Mouse (Mus musculus) midbrain, embryonic 14.5 days (tissue): Measurements from ENCODE around the gene Mindy4. TPM values are rescaled to one million over a fixed set of nuclear protein-coding genes. Genes with fewer than 3 reads are reported as not detected.

Experiments
- ATAC-seq: fragments of 200-750 bp; cut with Nextera tagmentation; 2 replicates; pipeline ENCODE4 v1.8.0; 2017; ENCODE audit warnings: moderate number of reproducible peaks, moderate library complexity; ENCODE audit not compliant: low FRiP score, low TSS enrichment
- DNase-seq: peaks from one replicate; pipeline ENCODE4 v3.0.0-alpha.2; 2015
- H3K27ac ChIP-seq: fragments of 300-500 bp; sonication (generic); replicated peaks from 2 replicates; pipeline ENCODE4 v1.5.1; 2014; ENCODE audit warnings: mild to moderate bottlenecking, low read depth, low read length, moderate library complexity
- H3K27me3 ChIP-seq: fragments of 300-500 bp; sonication (generic); 2 replicates; pipeline ENCODE4 v1.6.1; 2014; ENCODE audit warnings: low read length, control low read depth, mixed read lengths; ENCODE audit not compliant: control insufficient read depth, insufficient read depth
- H3K36me3 ChIP-seq: fragments of 300-500 bp; sonication (generic); 2 replicates; pipeline ENCODE4 v1.6.1; 2014; ENCODE audit warnings: low read length, control low read depth; ENCODE audit not compliant: control insufficient read depth, insufficient read depth
- H3K4me1 ChIP-seq: fragments of 300-500 bp; sonication (generic); 2 replicates; pipeline ENCODE4 v1.6.1; 2014; ENCODE audit warnings: mild to moderate bottlenecking, antibody characterized with exemption, low read length, control low read depth; ENCODE audit not compliant: control insufficient read depth, insufficient read depth
- H3K4me2 ChIP-seq: fragments of 300-500 bp; sonication (generic); 2 replicates; pipeline ENCODE4 v1.6.1; 2014; ENCODE audit warnings: mild to moderate bottlenecking, low read length, moderate library complexity
- H3K4me3 ChIP-seq: fragments of 300-500 bp; sonication (generic); replicated peaks from 2 replicates; pipeline ENCODE4 v1.5.1; 2014; ENCODE audit warnings: low read depth, low read length
- H3K9ac ChIP-seq: fragments of 300-500 bp; sonication (generic); replicated peaks from 2 replicates; pipeline ENCODE4 v1.6.1; 2014; ENCODE audit warnings: mild to moderate bottlenecking, low read length, moderate library complexity
- H3K9me3 ChIP-seq: fragments of 300-500 bp; sonication (generic); 2 replicates; pipeline ENCODE4 v1.6.1; 2016; ENCODE audit warnings: low read length, control low read depth, mixed read lengths; ENCODE audit not compliant: control insufficient read depth
- whole genome bisulfite sequencing: fragments of 180-500 bp; shearing (Covaris S2); extraction: QIAGEN DNeasy Blood & Tissue Kit; methylation state at CpG from one replicate; pipeline ENCODE4 v1.1.7; 2014; 5-methylcytosine and 5-hydroxymethylcytosine counted together
- polyA plus RNA-seq: library from polyadenylated mRNA; unstranded; fragments of >200 nt; fragmentation: Nextera tagmentation; extraction: Ambion mirVana; gene quantifications from 2 replicates; pipeline ENCODE4 v1.2.1, GENCODE M21; 2014

Gene Mindy4
- polyA plus RNA-seq, 1 experiment from 2014 or later = 14.6 TPM

- Histone ChIP-seq H3K4me1 (no peaks in the 10 kb centered on the region), H3K9me3 (no peaks in the 10 kb centered on the region), H3K4me3 (no peak overlapping the region), H3K36me3 (no peaks in the 10 kb centered on the region), H3K9ac (no peak overlapping the region), H3K27me3 (no peaks in the 10 kb centered on the region), H3K27ac (no peak overlapping the region), H3K4me2 (no peak overlapping the region)
- no peak for DNase-seq
- WGBS = 81% methylated on average over 4 of the region's 4 CpGs
- no peak for ATAC-seq
These were observed 146.0 kb downstream of the Mindy4 start for GRCm38 (mm10) chr6:55349231-55349630.

- H3K9ac ChIP-seq = no peak overlapping the region
- WGBS = 92% methylated on average over 6 of the region's 6 CpGs
- ATAC-seq = no peak
- H3K4me1 ChIP-seq = no peaks in the 10 kb centered on the region
- H3K27me3 ChIP-seq = no peaks in the 10 kb centered on the region
- H3K4me3 ChIP-seq = no peak overlapping the region
- no peak for DNase-seq
- H3K36me3 ChIP-seq = no peaks in the 10 kb centered on the region
- no peak overlapping the region for H3K4me2 ChIP-seq
- H3K27ac ChIP-seq = no peak overlapping the region
- no peaks in the 10 kb centered on the region for H3K9me3 ChIP-seq
These were observed 147.3 kb downstream of the Mindy4 start for GRCm38 (mm10) chr6:55350383-55350952.

GRCm38 (mm10) chr6:55351712-55352111, 148.5 kb downstream of the Mindy4 start:
- Histone ChIP-seq H3K9ac (no peak overlapping the region), H3K36me3 (no peaks in the 10 kb centered on the region), H3K4me1 (no peaks in the 10 kb centered on the region), H3K27me3 (no peaks in the 10 kb centered on the region), H3K4me2 (no peak overlapping the region), H3K9me3 (no peaks in the 10 kb centered on the region), H3K27ac (no peak overlapping the region), H3K4me3 (no peak overlapping the region)
- WGBS = 85% methylated on average over 7 of the region's 7 CpGs
- ATAC-seq (no peak), DNase-seq (no peak)

- ATAC-seq (no peak), DNase-seq (no peak)
- H3K4me3 ChIP-seq = no peak overlapping the region
- WGBS = 92% methylated on average over 12 of the region's 12 CpGs
- H3K4me1 ChIP-seq = no peaks in the 10 kb centered on the region
- H3K36me3 ChIP-seq = no peaks in the 10 kb centered on the region
- no peak overlapping the region for H3K9ac ChIP-seq
- no peak overlapping the region for H3K4me2 ChIP-seq
- no peak overlapping the region for H3K27ac ChIP-seq
- H3K27me3 ChIP-seq = no peaks in the 10 kb centered on the region
- no peaks in the 10 kb centered on the region for H3K9me3 ChIP-seq
These were observed 150.7 kb downstream of the Mindy4 start for GRCm38 (mm10) chr6:55353711-55354445.

GRCm38 (mm10) chr6:55354456-55355117, 151.4 kb downstream of the Mindy4 start:
- DNase-seq (no peak), ATAC-seq (no peak)
- Histone ChIP-seq H3K4me1 (no peaks in the 10 kb centered on the region), H3K27ac (no peak overlapping the region), H3K27me3 (no peaks in the 10 kb centered on the region), H3K36me3 (no peaks in the 10 kb centered on the region), H3K4me2 (no peak overlapping the region), H3K9ac (no peak overlapping the region), H3K9me3 (no peaks in the 10 kb centered on the region), H3K4me3 (no peak overlapping the region)
- 65% methylated on average over 4 of the region's 4 CpGs for WGBS

GRCm38 (mm10) chr6:55355575-55355974, 152.4 kb downstream of the Mindy4 start:
- Histone ChIP-seq H3K9ac (no peak overlapping the region), H3K9me3 (no peaks in the 10 kb centered on the region), H3K4me3 (no peak overlapping the region), H3K4me1 (no peaks in the 10 kb centered on the region), H3K36me3 (no peaks in the 10 kb centered on the region), H3K27me3 (no peaks in the 10 kb centered on the region), H3K27ac (no peak overlapping the region), H3K4me2 (no peak overlapping the region)
- WGBS = 89% methylated on average over 7 of the region's 7 CpGs
- no peak for DNase-seq
- no peak for ATAC-seq

- ATAC-seq (no peak), DNase-seq (no peak)
- no peaks in the 10 kb centered on the region for H3K27me3 ChIP-seq
- WGBS = 73% methylated on average over 5 of the region's 5 CpGs
- H3K36me3 ChIP-seq = no peaks in the 10 kb centered on the region
- no peak overlapping the region for H3K27ac ChIP-seq
- H3K4me3 ChIP-seq = no peak overlapping the region
- no peak overlapping the region for H3K9ac ChIP-seq
- H3K9me3 ChIP-seq = no peaks in the 10 kb centered on the region
- H3K4me2 ChIP-seq = no peak overlapping the region
- H3K4me1 ChIP-seq = no peaks in the 10 kb centered on the region
These were observed 153.0 kb downstream of the Mindy4 start for GRCm38 (mm10) chr6:55356017-55356703.

- Histone ChIP-seq H3K9ac (no peak overlapping the region), H3K4me2 (no peak overlapping the region), H3K4me3 (no peak overlapping the region), H3K36me3 (no peaks in the 10 kb centered on the region), H3K9me3 (no peaks in the 10 kb centered on the region), H3K4me1 (no peaks in the 10 kb centered on the region), H3K27me3 (no peaks in the 10 kb centered on the region), H3K27ac (no peak overlapping the region)
- no peak for DNase-seq
- 64% methylated on average over 5 of the region's 5 CpGs for WGBS
- ATAC-seq = no peak
These were observed 153.9 kb downstream of the Mindy4 start for GRCm38 (mm10) chr6:55356976-55357635.
